Mouse (Mus musculus): ENCODE data around the gene Slc22a22. TPM values are rescaled to one million over a fixed set of nuclear protein-coding genes. Genes with fewer than 3 reads are reported as not detected.

Slc22a22 gene
- not detected for total RNA-seq (2023)

DNA sequence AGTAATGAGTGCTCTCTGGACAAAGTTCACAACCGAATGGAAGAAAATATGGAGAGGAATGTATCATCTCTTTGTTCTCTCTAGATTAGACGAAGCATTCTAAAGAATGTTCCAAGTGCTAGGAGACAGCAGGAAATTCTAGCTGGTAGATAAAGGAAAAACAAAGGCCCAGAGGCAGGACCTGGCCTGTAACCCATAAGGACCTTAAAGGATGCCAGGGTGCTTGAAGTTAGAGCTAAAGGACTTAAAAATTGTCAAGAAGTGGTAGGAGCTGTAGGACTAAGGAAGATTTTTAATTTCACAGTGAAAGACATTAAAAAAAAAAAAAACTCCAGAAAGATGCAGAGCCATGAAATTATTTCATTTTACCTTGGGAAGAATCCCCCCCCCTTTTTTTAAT, at the start of gene Slc22a22:
Slc22a22 (minus strand) TSS at position 101 of the 400 bp plus-strand sequence.

